Comparison of ENCODE assay signal across 12 mouse cellular contexts in genomic region chr5:150263162-150263561, GRCm38 (mm10).
DNase-seq lines count a peak whose midpoint lies in the region; ATAC-seq and TF ChIP-seq lines count a peak whose summit lies in the region.
"Had no signal": no experiment of that assay in that cellular context is flagged by ENCODE, and none has a peak within 500 bp of the region (broad histone marks: within the 10 kb centered on the region; RNA-seq: fewer than 3 reads in every experiment).

No protein-coding gene starts in this region.

- TF ChIP-seq POLR2A in lung, adult 2 months (IDR thresholded peaks at IDR 0.05; ENCODE audit: borderline replicate concordance, extremely low read depth, low read depth, low read length): no peak

- TF ChIP-seq EP300 in lung, postnatal 0 days (IDR thresholded peaks at IDR 0.05): no peak

- DNase-seq in forebrain, embryonic 14.5 days (ENCODE audit: low spot score): no peak
- DNase-seq in lung, postnatal 0 days (ENCODE audit: low spot score): no peak
- DNase-seq in lung, adult 2 months: no peak
- no peak for DNase-seq in T-cell, adult 2 months (ENCODE audit: low spot score)
- no peak for DNase-seq in thymus, postnatal 25 days
- DNase-seq: B cell, adult 2 months; cerebellum, postnatal 36 days; kidney, adult 8-10 months; spleen, adult 18-20 months had no signal

- no peaks in the 10 kb centered on the region for H3K36me3 ChIP-seq in forebrain, embryonic 16.5 days (ENCODE audit: control insufficient read depth, insufficient read depth)
- no peaks in the 10 kb centered on the region for H3K36me3 ChIP-seq in forebrain, embryonic 14.5 days (ENCODE audit: control insufficient read depth, insufficient read depth, low read length)
- H3K36me3 ChIP-seq in lung, postnatal 0 days (ENCODE audit: insufficient read depth, low read length): no peaks in the 10 kb centered on the region
- no peaks in the 10 kb centered on the region for H3K36me3 ChIP-seq in heart, embryonic 14.5 days (ENCODE audit: control insufficient read depth, insufficient read depth, low read length)
- H3K36me3 ChIP-seq in neural tube, embryonic 14.5 days (ENCODE audit: control insufficient read depth, insufficient read depth, low read length): no peaks in the 10 kb centered on the region

- no peak for TF ChIP-seq CTCF in lung, postnatal 0 days (IDR thresholded peaks at IDR 0.05)
- no peak for TF ChIP-seq CTCF in lung, adult 2 months (IDR thresholded peaks at IDR 0.05; ENCODE audit: insufficient read depth, low read length)

- H3K4me2 ChIP-seq in forebrain, embryonic 16.5 days (ENCODE audit: low read length): peak overlapping the region; percentile 67
- no peak overlapping the region for H3K4me2 ChIP-seq in forebrain, embryonic 14.5 days (ENCODE audit: low read length)
- 0 out of 2 replicates have a peak overlapping the region, but pooled peaks have one; percentile 3 for H3K4me2 ChIP-seq in lung, postnatal 0 days (replicated peaks; ENCODE audit: low read depth, low read length)
- peak overlapping the region; percentile 68 for H3K4me2 ChIP-seq in heart, embryonic 14.5 days (ENCODE audit: low read length)
- H3K4me2 ChIP-seq in neural tube, embryonic 14.5 days (ENCODE audit: low read depth, low read length): peak overlapping the region; percentile 68; the same call in 1 of the 2 replicates

- no peak overlapping the region for H3K9ac ChIP-seq in forebrain, embryonic 16.5 days (replicated peaks; ENCODE audit: low read depth, low read length)
- no peak overlapping the region for H3K9ac ChIP-seq in forebrain, embryonic 14.5 days (ENCODE audit: low read length)
- H3K9ac ChIP-seq in lung, postnatal 0 days (replicated peaks; ENCODE audit: low read depth): no peak overlapping the region
- no peak overlapping the region for H3K9ac ChIP-seq in heart, embryonic 14.5 days (ENCODE audit: low read length)
- H3K9ac ChIP-seq in neural tube, embryonic 14.5 days (replicated peaks; ENCODE audit: low read depth, low read length): no peak overlapping the region

- H3K27me3 ChIP-seq in forebrain, embryonic 16.5 days (replicated peaks; ENCODE audit: control insufficient read depth, insufficient read depth, low read length): no peaks in the 10 kb centered on the region
- no peaks in the 10 kb centered on the region for H3K27me3 ChIP-seq in forebrain, embryonic 14.5 days (replicated peaks; ENCODE audit: control insufficient read depth, insufficient read depth, low read length)
- no peaks in the 10 kb centered on the region for H3K27me3 ChIP-seq in lung, postnatal 0 days (replicated peaks; ENCODE audit: insufficient read depth, low read length)
- no peaks in the 10 kb centered on the region for H3K27me3 ChIP-seq in heart, embryonic 14.5 days (ENCODE audit: control insufficient read depth, insufficient read depth, low read length)
- no peaks in the 10 kb centered on the region for H3K27me3 ChIP-seq in neural tube, embryonic 14.5 days (ENCODE audit: control insufficient read depth, insufficient read depth, low read length)

- no peaks in the 10 kb centered on the region for H3K9me3 ChIP-seq in forebrain, embryonic 16.5 days (ENCODE audit: control insufficient read depth, low read length)
- H3K9me3 ChIP-seq in forebrain, embryonic 14.5 days (replicated peaks; ENCODE audit: control insufficient read depth, low read length): 0 out of 2 replicates have a peak, but pooled peaks cover under 1% of the 10 kb centered on the region
- H3K9me3 ChIP-seq in lung, postnatal 0 days (ENCODE audit: low read length): no peaks in the 10 kb centered on the region
- H3K9me3 ChIP-seq in heart, embryonic 14.5 days (ENCODE audit: control insufficient read depth, low read length): peaks cover under 1% of the 10 kb centered on the region; the same call in 1 of the 2 replicates
- H3K9me3 ChIP-seq in neural tube, embryonic 14.5 days (ENCODE audit: control insufficient read depth, low read length): no peaks in the 10 kb centered on the region

- peaks cover 15% of the 10 kb centered on the region for H3K4me1 ChIP-seq in forebrain, embryonic 16.5 days (replicated peaks; ENCODE audit: control insufficient read depth, insufficient read depth, low read length)
- H3K4me1 ChIP-seq in forebrain, embryonic 14.5 days (ENCODE audit: control insufficient read depth, insufficient read depth, low read length): peaks cover 3% of the 10 kb centered on the region
- H3K4me1 ChIP-seq in lung, postnatal 0 days (ENCODE audit: insufficient read depth, low read depth, low read length): peaks cover 3% of the 10 kb centered on the region; the same call in 1 of the 2 replicates
- H3K4me1 ChIP-seq in lung, adult 2 months (ENCODE audit: control insufficient read depth, insufficient read depth, low read length): peaks cover 16% of the 10 kb centered on the region
- peaks cover 4 to 17% of the 10 kb centered on the region in 2 experiments; a peak in 3 of 4 replicates for H3K4me1 ChIP-seq in heart, embryonic 14.5 days (ENCODE audit: control insufficient read depth in 2 of 2, insufficient read depth in 2 of 2, low read length in 2 of 2)
- H3K4me1 ChIP-seq in neural tube, embryonic 14.5 days (ENCODE audit: control insufficient read depth, insufficient read depth, low read length): peaks cover 23% of the 10 kb centered on the region

- no peak overlapping the region for H3K27ac ChIP-seq in forebrain, embryonic 16.5 days (ENCODE audit: low read length)
- H3K27ac ChIP-seq in forebrain, embryonic 14.5 days (ENCODE audit: low read depth, low read length): no peak overlapping the region
- H3K27ac ChIP-seq in lung, postnatal 0 days (ENCODE audit: low read length): no peak overlapping the region
- H3K27ac ChIP-seq in heart, embryonic 14.5 days (replicated peaks in 1 of 2; ENCODE audit: control insufficient read depth in 1 of 2, insufficient read depth in 1 of 2, low read depth in 2 of 2, low read length in 2 of 2): peak overlapping the region; percentile 2 to 25; a peak in 1 of 4 replicates
- H3K27ac ChIP-seq in neural tube, embryonic 14.5 days (ENCODE audit: low read depth, low read length): no peak overlapping the region

- WGBS in forebrain, embryonic 16.5 days: 71% methylated on average over 12 of the region's 12 CpGs
- 77% methylated on average over 12 of the region's 12 CpGs for WGBS in forebrain, embryonic 14.5 days
- 75% methylated on average over 12 of the region's 12 CpGs for WGBS in lung, postnatal 0 days
- WGBS in lung, adult 2 months: 69% methylated on average over 12 of the region's 12 CpGs
- WGBS in heart, embryonic 14.5 days: 54% methylated on average over 12 of the region's 12 CpGs
- WGBS in neural tube, embryonic 14.5 days: 77% methylated on average over 12 of the region's 12 CpGs

- ATAC-seq in forebrain, embryonic 16.5 days: no peak
- ATAC-seq in forebrain, embryonic 14.5 days: no peak
- ATAC-seq in lung, postnatal 0 days: no peak
- ATAC-seq in heart, embryonic 14.5 days (ENCODE audit: insufficient number of reproducible peaks, insufficient read depth, low FRiP score, low read depth): no peak
- no peak for ATAC-seq in neural tube, embryonic 14.5 days (ENCODE audit: low read depth)

- H3K4me3 ChIP-seq in forebrain, embryonic 16.5 days (replicated peaks; ENCODE audit: low read length): no peak overlapping the region
- no peak overlapping the region for H3K4me3 ChIP-seq in forebrain, embryonic 14.5 days (ENCODE audit: low read depth, low read length)
- H3K4me3 ChIP-seq in lung, postnatal 0 days (ENCODE audit: low read depth, low read length): no peak overlapping the region
- H3K4me3 ChIP-seq in lung, adult 2 months (replicated peaks; ENCODE audit: extremely low read depth, low read depth, low read length): no peak overlapping the region
- H3K4me3 ChIP-seq in heart, embryonic 14.5 days (ENCODE audit: control insufficient read depth in 1 of 2, insufficient read depth in 1 of 2, low read depth in 1 of 2, low read length in 2 of 2): no peak overlapping the region
- no peak overlapping the region for H3K4me3 ChIP-seq in neural tube, embryonic 14.5 days (ENCODE audit: low read depth, low read length)

Comparison
In these comparisons a context has a peak if more than half of its experiments do, and no peak if none do; other contexts are left out.
1. H3K27ac ChIP-seq: peak in heart, embryonic 14.5 days (2 of 2); none in forebrain, embryonic 16.5 days (single experiment), forebrain, embryonic 14.5 days (single experiment), lung, postnatal 0 days (single experiment) and neural tube, embryonic 14.5 days (single experiment).